Mouse (Mus musculus) CH12.LX (cell line): ENCODE results near the gene Dok4. TPM values are rescaled to one million over a fixed set of nuclear protein-coding genes. Genes with fewer than 3 reads are reported as not detected.

Source experiments
- DNase-seq: peaks from one replicate; pipeline ENCODE4 v3.0.0-alpha.2; 2013; ENCODE audit errors: extremely low read depth
- H3K27ac ChIP-seq: 2 replicates; pipeline ENCODE4 v1.5.1; 2012; ENCODE audit warnings: low read depth, mild to moderate bottlenecking, control low read depth, moderate library complexity; ENCODE audit not compliant: insufficient read depth
- H3K27me3 ChIP-seq: replicated peaks from 2 replicates; pipeline ENCODE3; 2012; ENCODE audit warnings: inconsistent platforms
- H3K36me3 ChIP-seq, 2 experiments: replicated peaks in 1 of 2; 2 replicates each; pipeline versions ENCODE3 to v1.6.1; 2012; ENCODE audit warnings: inconsistent platforms in 1 of 2, low read length in 1 of 2, mild to moderate bottlenecking in 1 of 2, mixed read lengths in 1 of 2, moderate library complexity in 1 of 2; ENCODE audit not compliant: control insufficient read depth in 1 of 2, insufficient read depth in 1 of 2
- H3K4me1 ChIP-seq, 2 experiments: 2 replicates each; pipeline ENCODE4 v1.6.1; 2012; ENCODE audit warnings: inconsistent platforms in 1 of 2, moderate library complexity in 1 of 2; ENCODE audit not compliant: insufficient read depth in 2 of 2, control insufficient read depth in 1 of 2
- H3K4me2 ChIP-seq: 2 replicates; pipeline ENCODE4 v1.6.1; 2012; ENCODE audit warnings: low read depth, mild to moderate bottlenecking, control low read depth; ENCODE audit not compliant: poor library complexity, insufficient read depth, severe bottlenecking
- H3K4me3 ChIP-seq, 3 experiments: fragments of 150-350 bp in 1 of 3; sonication (generic) in 1 of 3; replicated peaks in 1 of 3; 2 replicates each; pipeline versions ENCODE3 to v1.5.1; 2011 to 2012; ENCODE audit warnings: low read depth in 2 of 3, low read length in 2 of 3, mild to moderate bottlenecking in 2 of 3, moderate library complexity in 2 of 3, control low read depth in 1 of 3, improper control_type of control experiment in 1 of 3, inconsistent platforms in 1 of 3, mixed read lengths in 1 of 3; ENCODE audit not compliant: poor library complexity in 1 of 3
- H3K79me2 ChIP-seq: replicated peaks from 2 replicates; pipeline ENCODE4 v1.6.1; 2012; ENCODE audit warnings: mild to moderate bottlenecking, moderate library complexity; ENCODE audit not compliant: control insufficient read depth, poor library complexity, insufficient read depth, severe bottlenecking; ENCODE audit errors: extremely low read depth
- H3K9ac ChIP-seq: 2 replicates; pipeline ENCODE4 v1.6.1; 2012; ENCODE audit warnings: low read depth, mild to moderate bottlenecking, control low read depth, moderate library complexity; ENCODE audit not compliant: insufficient read depth
- H3K9me3 ChIP-seq: replicated peaks from 2 replicates; pipeline ENCODE3; 2012; ENCODE audit warnings: low read length, inconsistent platforms, mixed read lengths
- BHLHE40 ChIP-seq: IDR thresholded peaks from 2 replicates; pipeline ENCODE4 v1.6.1; 2011; ENCODE audit warnings: mild to moderate bottlenecking, low read depth, low read length, improper control_type of control experiment
- CTCF ChIP-seq, 2 experiments: IDR thresholded peaks in 1 of 2; conservative IDR thresholded peaks in 1 of 2; 2 replicates each; pipeline ENCODE4 v1.5.1; 2011 to 2012; ENCODE audit warnings: low read depth in 2 of 2, low read length in 2 of 2, improper control_type of control experiment in 1 of 2, inconsistent platforms in 1 of 2, mild to moderate bottlenecking in 1 of 2, moderate library complexity in 1 of 2
- ELF1 ChIP-seq: IDR thresholded peaks from 2 replicates; pipeline ENCODE4 v1.6.1; 2014; ENCODE audit warnings: low read depth, mild to moderate bottlenecking, inconsistent platforms, low read length, improper control_type of control experiment
- EP300 ChIP-seq: IDR thresholded peaks from 2 replicates; pipeline ENCODE4 v1.6.1; 2011; ENCODE audit warnings: low read length, improper control_type of control experiment
- ETS1 ChIP-seq: conservative IDR thresholded peaks from 2 replicates; pipeline ENCODE4 v1.6.1; 2012; ENCODE audit warnings: low read depth, mild to moderate bottlenecking, inconsistent platforms, low read length, improper control_type of control experiment, moderate library complexity
- GABPA ChIP-seq: IDR thresholded peaks from 2 replicates; pipeline ENCODE4 v1.6.1; 2012; ENCODE audit warnings: low read depth, low read length, improper control_type of control experiment, inconsistent platforms; ENCODE audit not compliant: insufficient replicate concordance
- HCFC1 ChIP-seq: IDR thresholded peaks from 2 replicates; pipeline ENCODE4 v1.6.1; 2012; ENCODE audit warnings: low read depth, mild to moderate bottlenecking, inconsistent platforms, low read length, improper control_type of control experiment
- IRF4 ChIP-seq: IDR thresholded peaks from 2 replicates; pipeline ENCODE4 v1.6.1; 2014; ENCODE audit warnings: low read depth, mild to moderate bottlenecking, inconsistent platforms, low read length, improper control_type of control experiment
- JUN ChIP-seq: IDR thresholded peaks from 2 replicates; pipeline ENCODE4 v1.6.1; 2011; ENCODE audit warnings: low read depth, mild to moderate bottlenecking, low read length, improper control_type of control experiment, moderate library complexity; ENCODE audit not compliant: insufficient read depth
- JUND ChIP-seq: conservative IDR thresholded peaks from 2 replicates; pipeline ENCODE4 v1.6.1; 2011; ENCODE audit warnings: low read depth, low read length, improper control_type of control experiment
- KAT2A ChIP-seq: IDR thresholded peaks from 2 replicates; pipeline ENCODE4 v1.6.1; 2012; ENCODE audit warnings: low read length, improper control_type of control experiment, inconsistent platforms; ENCODE audit not compliant: insufficient replicate concordance
- MAFK ChIP-seq: IDR thresholded peaks from 2 replicates; pipeline ENCODE4 v1.6.1; 2011; ENCODE audit warnings: low read length, improper control_type of control experiment; ENCODE audit not compliant: insufficient replicate concordance
- MAX ChIP-seq: IDR thresholded peaks from 2 replicates; pipeline ENCODE4 v1.6.1; 2011; ENCODE audit warnings: low read length, improper control_type of control experiment
- MAZ ChIP-seq: IDR thresholded peaks from 2 replicates; pipeline ENCODE4 v1.6.1; 2012; ENCODE audit warnings: low read depth, mild to moderate bottlenecking, inconsistent platforms, low read length, improper control_type of control experiment, moderate library complexity
- MEF2A ChIP-seq: IDR thresholded peaks from 2 replicates; pipeline ENCODE4 v1.6.1; 2014; ENCODE audit warnings: low read depth, mild to moderate bottlenecking, inconsistent platforms, low read length, improper control_type of control experiment, borderline replicate concordance
- MXI1 ChIP-seq: IDR thresholded peaks from 2 replicates; pipeline ENCODE4 v1.6.1; 2011; ENCODE audit warnings: mild to moderate bottlenecking, low read depth, low read length, improper control_type of control experiment
- MYC ChIP-seq: IDR thresholded peaks from 2 replicates; pipeline ENCODE4 v1.6.1; 2011; ENCODE audit warnings: low read depth, mild to moderate bottlenecking, improper control_type of control experiment, low read length
- NELFE ChIP-seq: IDR thresholded peaks from 2 replicates; pipeline ENCODE4 v1.6.1; 2011; ENCODE audit warnings: low read depth, low read length, improper control_type of control experiment
- NRF1 ChIP-seq: IDR thresholded peaks from 2 replicates; pipeline ENCODE4 v1.6.1; 2014; ENCODE audit warnings: low read depth, mild to moderate bottlenecking, inconsistent platforms, low read length, improper control_type of control experiment, moderate library complexity
- POLR2A ChIP-seq: IDR thresholded peaks from 2 replicates; pipeline ENCODE4 v1.6.1; 2011; ENCODE audit warnings: low read depth, mild to moderate bottlenecking, improper control_type of control experiment, low read length
- RAD21 ChIP-seq: IDR thresholded peaks from 2 replicates; pipeline ENCODE4 v1.6.1; 2011; ENCODE audit warnings: low read depth, mild to moderate bottlenecking, low read length, improper control_type of control experiment, moderate library complexity
- SMC3 ChIP-seq: IDR thresholded peaks from 2 replicates; pipeline ENCODE4 v1.6.1; 2011; ENCODE audit warnings: low read depth, low read length, improper control_type of control experiment
- TBP ChIP-seq: conservative IDR thresholded peaks from 2 replicates; pipeline ENCODE4 v1.6.1; 2011; ENCODE audit warnings: low read depth, low read length, improper control_type of control experiment
- TCF12 ChIP-seq: IDR thresholded peaks from 2 replicates; pipeline ENCODE4 v1.6.1; 2014; ENCODE audit warnings: low read depth, mild to moderate bottlenecking, inconsistent platforms, low read length, improper control_type of control experiment
- UBTF ChIP-seq: IDR thresholded peaks from 2 replicates; pipeline ENCODE4 v1.6.1; 2012; ENCODE audit warnings: low read depth, mild to moderate bottlenecking, inconsistent platforms, low read length, improper control_type of control experiment, moderate library complexity
- ZKSCAN1 ChIP-seq: IDR thresholded peaks from 2 replicates; pipeline ENCODE4 v1.6.1; 2012; ENCODE audit warnings: low read depth, inconsistent platforms, low read length, improper control_type of control experiment, borderline replicate concordance
- ZMIZ1 ChIP-seq: IDR thresholded peaks from 2 replicates; pipeline ENCODE4 v1.6.1; 2012; ENCODE audit warnings: low read depth, mild to moderate bottlenecking, inconsistent platforms, low read length, improper control_type of control experiment
- ZNF384 ChIP-seq: IDR thresholded peaks from 2 replicates; pipeline ENCODE4 v1.6.1; 2012; ENCODE audit warnings: low read depth, low read length, improper control_type of control experiment, inconsistent platforms
- dilution Hi-C: fragments of 300-500 bp; cut with MboI; formaldehyde crosslinking; loops from 2 replicates; pipeline ENCODE4 v1.14.3; 2020; ENCODE audit warnings: low sequenced_read_pairs; ENCODE audit not compliant: extremely low pct_unique_long_range_greater_than_20kb, extremely low pct_ligation_motif_present
- in situ Hi-C: fragments of 300-500 bp; cut with MboI; formaldehyde crosslinking; loops from 3 replicates; pipeline ENCODE4 v1.14.3; 2019; ENCODE audit warnings: low sequenced_read_pairs, low pct_ligation_motif_present, low pct_unique_long_range_greater_than_20kb, mixed read lengths
- polyA plus RNA-seq: library from polyadenylated mRNA; unstranded; fragments of >175 nt; gene quantifications from 2 replicates; pipeline ENCODE4 v1.2.1, GENCODE M21; 2012; ENCODE audit warnings: low read depth; ENCODE audit not compliant: insufficient read length
- total RNA-seq, 2 experiments: library from RNA; depleted of rRNA; stranded (reverse); fragments of 300-350 nt in 1 of 2; fragments of >200 nt in 1 of 2; gene quantifications; 2 replicates each; pipeline ENCODE4 v1.2.3; 2012 to 2014

Dok4 gene
- total and polyA plus RNA-seq, 3 experiments: 1.9 to 2.3 (median 2.3) TPM

DNA sequence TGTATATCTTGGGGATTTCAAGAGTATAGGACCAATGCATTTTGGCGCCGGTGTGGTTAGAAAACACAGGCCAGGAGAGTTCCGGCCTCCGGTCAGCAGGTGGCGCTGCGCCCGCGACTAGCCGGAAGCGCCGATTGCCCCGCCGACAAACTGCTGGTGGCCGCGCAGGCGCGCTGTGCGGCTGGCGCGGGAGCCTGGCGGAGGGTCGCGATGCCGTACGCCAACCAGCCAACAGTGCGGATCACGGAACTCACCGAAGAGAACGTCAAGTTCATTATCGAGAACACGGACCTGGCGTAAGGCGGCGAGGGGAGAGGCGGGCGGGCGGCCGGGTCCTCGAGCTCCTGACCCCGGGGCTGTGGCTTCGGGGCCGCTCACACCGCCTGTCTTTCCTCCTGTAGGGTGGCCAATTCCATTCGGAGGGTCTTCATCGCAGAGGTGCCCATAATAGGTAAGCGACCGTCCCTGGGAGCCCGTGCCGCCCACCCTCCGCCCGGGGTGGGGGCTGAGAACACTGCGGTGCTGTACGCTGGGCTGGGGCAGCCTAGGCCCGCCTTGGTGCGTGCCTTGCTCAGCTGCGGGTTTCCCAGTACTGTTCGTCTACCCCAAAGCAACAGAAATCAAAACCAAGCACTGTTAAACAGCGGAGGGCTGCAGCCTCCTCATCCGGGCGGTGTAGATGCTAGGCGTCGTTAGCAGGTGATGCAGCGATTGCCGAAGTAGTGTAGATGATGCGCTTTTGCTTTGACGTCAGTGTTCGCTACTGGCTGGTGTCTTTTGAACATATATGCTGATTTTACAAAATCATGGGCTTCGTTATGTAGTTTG is 18.6 kb downstream of the Dok4 start, which contains the start of gene Polr2c:
Polr2c (plus strand) TSS at position 105 of the 828 bp plus-strand sequence.
- Histone ChIP-seq H3K4me1 (peaks cover 6 to 25% of the 10 kb centered on the region in 2 experiments), H3K4me3 (peak within 1 kb of the TSS; percentile 78 to 97 (median 95)), H3K27ac (peak within 1 kb of the TSS; percentile 42; the same call in 1 of the 2 replicates), H3K36me3 (peaks cover 41 to 67% of the 10 kb centered on the region in 2 experiments), H3K4me2 (peak within 1 kb of the TSS; percentile 90), H3K79me2 (peaks cover 28% of the 10 kb centered on the region), H3K9me3 (no peaks in the 10 kb centered on the region), H3K9ac (peak within 1 kb of the TSS; percentile 95), H3K27me3 (no peaks in the 10 kb centered on the region)
- dilution Hi-C loops: no loop called here
- TF ChIP-seq CTCF (conservative IDR thresholded peaks at IDR 0.05 in 1 of 2, IDR thresholded peaks at IDR 0.05 in 1 of 2; ENCODE audit: low read depth in 2 of 2, low read length in 2 of 2) (peak; percentile 52 to 85; a peak in 3 of 4 replicates), JUND (no peak), ZNF384 (no peak), HCFC1 (peak; percentile 87), MXI1 (peak; percentile 72), MEF2A (0 out of 2 replicates have a peak, but pooled peaks have one; percentile 45), NRF1 (peak; percentile 87), POLR2A (peak; percentile 87), KAT2A (peak; percentile 77; the same call in 1 of the 2 replicates), ZMIZ1 (no peak), TCF12 (peak; percentile 88), MAFK (peak; percentile 73; the same call in 1 of the 2 replicates), NELFE (peak; percentile 87), BHLHE40 (no peak), ETS1 (0 out of 2 replicates have a peak, but pooled peaks have one; percentile 14), EP300 (no peak), TBP (no peak), MYC (no peak), RAD21 (no peak; the same call in 1 of the 2 replicates), GABPA (peak; percentile 71), JUN (no peak), SMC3 (no peak; the same call in 1 of the 2 replicates), ELF1 (peak; percentile 90), ZKSCAN1 (no peak), MAX (0 out of 2 replicates have a peak, but pooled peaks have one; percentile 29), MAZ (no peak), IRF4 (peak; percentile 35; the same call in 1 of the 2 replicates), UBTF (0 out of 2 replicates have a peak, but pooled peaks have one; percentile 53)
- DNase-seq: peak; percentile 77
- in situ Hi-C loops: no loop called here
